Mouse (Mus musculus) v-Abl transformed pro-B cells (cell line): ENCODE measurements at regions not wholly inside any gene's neighbourhood (a gene's known extent, or its start where the extent isn't known, plus 50 kb on each side); places are given as distances from the start of the nearest gene placed in this dataset.

Source experiments
- in situ Hi-C, 2 experiments: fragments of 400-800 bp; cut with MboI; formaldehyde crosslinking; loops; one replicate each; pipeline ENCODE4 v1.15.1; 2025; ENCODE audit not compliant: unreplicated experiment in 2 of 2

DNA sequence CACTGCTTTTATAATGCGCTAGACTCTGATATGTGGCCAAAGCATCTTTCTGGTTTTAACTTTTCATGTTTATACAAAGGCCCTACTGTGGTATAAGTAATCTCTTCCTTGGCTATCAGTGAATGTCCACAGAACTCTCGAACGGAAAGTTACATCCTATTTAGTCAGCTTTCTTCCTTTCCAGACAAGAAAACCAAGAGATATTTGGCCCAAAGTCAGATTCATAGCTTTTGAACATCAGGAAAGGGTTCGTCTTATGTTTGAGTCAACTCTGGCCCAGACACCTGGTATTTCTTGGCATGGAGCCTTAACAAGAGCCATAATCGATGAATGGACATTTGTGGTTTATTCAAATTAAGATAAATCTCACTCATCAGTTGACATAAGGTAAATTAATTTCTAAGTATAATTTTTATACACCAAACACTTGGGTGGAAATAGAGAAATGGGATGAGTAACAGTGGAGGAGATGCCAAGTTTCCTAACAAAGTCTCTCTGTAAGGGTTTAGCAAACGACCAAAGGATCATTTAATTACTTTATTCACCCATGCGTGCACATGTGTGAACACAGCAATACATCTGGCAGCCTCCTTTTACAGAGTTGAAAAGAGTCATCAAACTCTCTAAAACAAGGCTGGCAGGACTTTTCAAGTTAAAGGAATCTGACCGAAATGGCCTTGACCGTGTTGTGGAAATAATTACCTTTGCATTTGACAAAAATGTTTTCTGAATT is 287.2 kb upstream of the Rbms1 start:
- in situ Hi-C loops: no loop called here

DNA sequence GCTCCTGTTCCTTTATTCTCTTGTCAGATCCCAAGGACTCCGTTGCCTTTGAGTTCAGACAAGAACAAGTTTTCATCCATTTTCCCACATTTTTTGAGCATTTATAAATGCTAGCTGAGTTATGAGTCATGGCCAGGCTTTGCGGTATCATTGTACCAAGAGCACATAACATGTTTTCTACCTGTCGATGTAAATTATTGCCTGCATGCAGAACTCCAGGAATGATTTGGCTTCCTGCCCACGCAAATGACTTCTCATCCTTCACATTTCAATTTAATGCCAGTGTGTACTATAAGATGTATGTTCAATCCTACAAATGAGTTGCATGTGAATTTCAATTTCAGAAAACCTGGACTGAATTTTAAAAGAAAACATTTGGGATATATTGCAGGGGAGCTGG is 285.0 kb upstream of the Rbms1 start:
- in situ Hi-C loops: no loop called here

DNA sequence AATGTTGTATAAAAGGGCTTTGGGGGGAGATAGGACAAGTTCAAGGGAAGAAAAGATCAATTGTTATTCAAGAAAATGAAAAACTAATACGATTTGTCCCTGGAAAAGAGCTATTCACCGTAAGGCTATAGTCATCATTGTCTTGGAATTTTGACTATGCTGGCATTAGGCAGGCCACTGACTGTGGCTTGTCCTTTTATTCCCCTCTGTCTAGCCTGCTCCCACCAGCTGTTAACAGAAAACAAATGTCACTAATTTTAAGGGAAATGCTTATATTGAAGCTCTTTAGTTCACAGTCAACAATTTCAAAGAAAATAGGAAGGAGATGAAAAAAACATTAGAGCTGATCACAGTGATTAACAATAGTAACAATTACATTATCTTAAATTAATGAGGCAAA is 284.3 kb upstream of the Rbms1 start:
- in situ Hi-C loops: no loop called here

DNA sequence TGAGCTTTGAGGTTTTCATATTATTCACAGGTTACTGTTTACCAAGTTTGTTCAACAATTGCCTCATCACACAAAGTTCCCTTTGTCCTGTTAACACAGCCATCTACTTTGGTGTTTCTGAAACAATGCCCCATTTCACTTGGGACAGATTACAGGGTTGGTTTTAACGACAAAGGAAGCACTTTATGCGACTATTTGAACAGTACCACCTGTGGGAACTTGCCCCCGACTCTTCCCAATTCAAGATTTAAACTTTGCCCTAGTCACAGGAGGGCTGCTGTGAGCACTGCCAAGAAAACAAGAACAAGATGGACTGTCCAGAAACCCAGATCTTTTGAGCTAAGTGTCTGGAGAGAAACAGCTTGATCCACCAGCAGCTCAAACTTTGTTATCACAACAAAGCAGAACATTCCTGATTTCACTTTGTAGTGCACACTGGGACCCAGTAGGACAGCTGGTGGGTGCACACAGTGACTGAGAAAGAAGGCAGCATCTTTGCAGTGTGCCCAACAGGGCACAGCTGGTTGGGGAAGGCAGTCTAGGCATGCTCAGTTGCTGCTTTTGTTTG is 283.8 kb upstream of the Rbms1 start:
- in situ Hi-C loops: no loop called here

DNA sequence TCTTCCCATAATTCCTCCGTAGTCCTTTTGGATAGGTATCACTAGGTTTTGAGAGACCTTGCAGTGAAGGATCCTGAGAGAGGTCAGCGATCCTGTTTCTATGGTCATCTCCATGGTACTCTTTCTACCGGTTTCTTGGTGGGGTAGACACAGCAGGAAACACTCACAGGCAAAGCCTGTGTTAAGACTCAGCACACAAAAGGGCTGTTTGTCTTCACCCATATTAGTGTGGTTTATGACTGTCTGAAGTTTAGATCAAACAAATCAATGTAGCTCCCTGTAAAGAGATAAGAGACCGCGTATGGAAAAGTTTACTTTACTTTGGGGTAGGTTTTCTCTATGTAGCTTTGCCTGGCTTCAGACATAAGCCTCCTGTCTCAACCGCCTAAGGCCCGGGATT is 282.5 kb upstream of the Rbms1 start:
- in situ Hi-C loops: no loop called here

DNA sequence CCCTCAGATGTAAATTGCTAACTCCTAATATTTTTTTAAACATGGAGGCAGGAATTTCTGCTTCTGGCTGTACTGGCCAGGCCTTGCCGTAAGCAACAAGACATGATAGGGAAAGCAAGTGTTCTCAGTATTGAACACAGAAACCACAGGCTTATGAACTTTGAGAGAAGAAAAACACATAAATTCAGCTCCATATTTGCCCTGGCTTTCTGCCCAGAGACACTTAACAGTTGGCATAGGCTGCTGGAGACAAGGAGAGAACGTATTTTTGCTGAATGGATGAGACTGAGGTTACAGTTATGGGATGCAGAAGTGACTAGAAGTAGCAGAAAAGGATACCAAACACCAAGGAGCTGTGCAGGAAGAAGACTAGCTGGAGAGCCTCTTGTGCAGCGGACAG is 258.7 kb upstream of the Rbms1 start:
- in situ Hi-C loops: no loop called here

DNA sequence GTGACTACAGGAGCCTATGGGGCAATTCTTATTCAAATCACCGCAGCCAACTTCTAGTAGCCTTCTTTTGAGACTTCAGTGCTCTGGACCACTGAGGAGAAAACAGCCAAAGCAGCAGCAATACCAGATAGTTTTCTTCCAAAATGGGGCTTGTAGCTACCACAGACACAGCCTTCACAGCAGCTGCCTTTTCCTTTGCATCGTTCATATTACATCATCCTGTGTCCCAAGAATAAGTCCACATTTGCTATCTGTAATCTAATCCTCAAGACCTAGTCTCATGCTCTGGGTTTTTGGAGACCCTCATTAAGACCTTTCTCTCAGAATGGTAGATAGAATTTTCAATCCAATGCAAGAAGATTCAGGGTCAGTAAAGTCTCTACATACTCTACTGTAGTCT is 258.2 kb upstream of the Rbms1 start:
- in situ Hi-C loops: no loop called here

DNA sequence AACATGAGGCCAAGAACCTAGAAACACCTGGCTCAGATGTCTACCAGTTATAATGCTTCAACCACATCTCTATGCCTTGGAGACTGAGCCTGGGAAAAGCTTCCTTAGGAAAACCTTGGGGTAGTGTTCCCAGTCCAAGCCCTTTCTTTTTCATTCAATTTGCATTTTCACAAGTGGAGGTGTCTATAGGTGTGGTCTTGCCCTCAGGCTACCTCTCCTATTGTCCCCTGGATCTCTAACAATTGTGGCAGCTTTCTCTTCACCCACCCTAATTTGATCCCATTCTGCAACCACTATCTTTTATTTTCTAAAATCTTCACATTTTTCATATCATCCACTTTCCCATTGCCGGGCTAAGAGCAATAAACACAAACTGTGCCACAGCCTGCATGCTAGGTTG is 251.0 kb upstream of the Rbms1 start:
- in situ Hi-C loops: no loop called here

DNA sequence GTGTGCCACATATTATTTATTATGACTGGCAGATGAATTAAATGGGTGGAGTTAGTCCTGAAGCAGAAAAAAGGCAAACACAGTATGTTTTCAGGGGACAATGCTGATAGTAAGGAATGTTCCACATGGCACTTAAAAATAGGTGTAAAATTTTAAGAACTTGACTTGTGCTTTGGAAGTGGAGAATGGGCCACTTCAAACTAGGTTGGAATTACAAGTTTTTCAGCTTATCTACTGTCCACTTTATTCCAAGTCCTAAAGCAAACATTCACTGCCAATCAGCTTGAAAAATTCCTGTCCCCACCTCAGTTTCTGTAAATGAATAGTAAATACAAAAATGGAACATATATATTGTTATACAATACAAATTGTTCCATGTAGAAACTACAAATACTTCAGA is 238.4 kb upstream of the Rbms1 start:
- in situ Hi-C loops: no loop called here

DNA sequence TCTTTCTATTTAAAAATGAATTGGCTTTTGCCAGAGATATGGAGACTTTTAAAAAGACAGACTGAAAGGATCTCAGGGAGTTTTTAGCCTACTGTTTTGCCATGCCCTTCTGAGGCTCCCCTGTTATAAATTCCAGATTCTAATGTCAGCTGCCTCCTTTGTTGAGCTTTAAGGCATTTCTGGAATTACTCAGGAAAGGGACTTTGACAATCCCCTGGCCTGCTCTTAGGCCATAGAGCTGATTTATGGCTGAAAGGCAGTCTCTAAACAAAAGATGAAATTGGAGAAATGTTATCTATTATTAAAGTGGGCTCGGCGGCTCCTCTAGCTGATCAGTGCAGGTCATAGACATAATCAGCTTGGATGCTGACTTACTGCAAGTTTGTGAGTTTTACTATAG is 231.0 kb upstream of the Rbms1 start:
- in situ Hi-C loops: no loop called here

DNA sequence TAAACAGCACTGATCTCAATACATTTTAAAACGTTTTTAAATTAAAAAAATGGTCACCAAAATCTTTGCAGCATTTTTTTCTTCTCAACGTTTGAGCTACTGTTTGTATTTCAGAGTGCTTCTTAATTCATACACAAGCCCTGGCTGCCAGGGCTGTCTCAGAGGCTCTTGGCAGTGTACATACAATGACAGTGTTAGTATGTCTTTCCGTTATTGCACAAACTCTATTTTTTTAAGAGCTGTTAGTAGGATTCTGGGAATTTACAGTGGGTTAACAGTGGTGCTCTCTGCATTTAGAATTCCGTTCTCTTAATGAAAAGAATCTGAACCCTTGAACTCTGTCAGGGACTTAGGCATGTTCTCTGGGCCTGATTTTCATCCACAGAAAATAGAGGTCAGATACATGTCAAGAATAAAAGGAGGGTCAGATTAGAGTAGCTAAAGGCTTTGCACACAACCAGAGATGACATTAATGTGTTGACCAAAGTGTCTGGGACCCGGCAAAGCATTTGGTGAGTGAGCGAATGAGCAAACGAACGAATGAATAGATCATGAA is 219.5 kb upstream of the Rbms1 start:
- in situ Hi-C loops: no loop called here

DNA sequence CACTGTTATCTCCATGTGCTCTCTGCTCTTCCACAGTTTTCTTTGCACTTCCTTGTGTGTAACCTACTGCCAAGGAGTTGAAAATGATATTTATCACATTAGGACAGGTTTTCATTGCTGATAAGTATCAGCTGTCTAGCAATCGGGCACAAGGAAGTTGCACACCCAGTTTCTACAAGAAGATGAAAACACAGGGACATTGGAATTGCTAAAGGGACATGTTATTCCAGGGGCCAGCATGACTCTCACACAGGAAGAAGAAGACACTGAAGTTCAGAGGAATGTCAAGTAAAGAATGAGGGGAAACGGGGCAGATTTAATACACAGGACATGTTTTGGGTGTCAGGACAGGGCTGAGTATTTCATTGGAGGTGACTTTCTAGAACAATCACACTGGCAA is 214.8 kb upstream of the Rbms1 start:
- in situ Hi-C loops: no loop called here

DNA sequence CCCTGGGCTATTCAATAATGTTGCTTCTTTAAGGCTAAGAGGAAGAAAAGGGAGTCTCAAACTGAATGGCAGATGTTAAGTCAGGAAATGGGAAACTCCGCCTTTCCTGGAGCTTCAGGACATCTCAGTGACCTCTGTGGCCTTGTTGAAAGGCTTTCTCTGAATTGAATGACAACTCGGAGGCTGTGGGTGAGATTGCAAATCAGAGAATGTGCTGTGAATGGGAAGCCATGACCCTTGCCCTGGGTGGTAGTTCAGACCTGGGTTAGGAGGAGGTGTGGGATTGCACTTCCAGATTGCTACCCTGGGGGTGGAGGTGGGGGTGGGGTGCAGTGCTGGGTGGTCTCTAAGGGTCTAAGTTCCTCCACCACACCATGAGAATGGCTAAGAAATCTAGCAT is 213.8 kb upstream of the Rbms1 start:
- in situ Hi-C loops: no loop called here

DNA sequence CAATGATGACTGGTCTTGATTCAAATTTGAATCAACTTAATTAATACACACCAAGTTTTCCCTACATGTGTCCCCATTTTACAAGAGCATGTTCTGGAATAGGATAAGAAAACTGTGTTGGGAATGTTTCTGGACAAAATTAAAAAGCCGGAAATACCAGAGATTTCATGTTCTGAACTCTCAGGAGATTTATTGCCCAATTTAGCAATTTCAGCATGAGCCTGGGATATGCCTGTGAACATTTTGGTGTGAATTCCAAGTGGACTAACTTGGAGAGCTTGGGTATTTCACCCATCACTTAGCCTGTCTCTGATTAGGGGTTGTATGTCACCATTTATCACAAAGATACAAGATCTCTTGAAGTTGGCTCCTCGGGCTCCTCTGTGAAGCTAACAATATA is 210.6 kb upstream of the Rbms1 start:
- in situ Hi-C loops: no loop called here

DNA sequence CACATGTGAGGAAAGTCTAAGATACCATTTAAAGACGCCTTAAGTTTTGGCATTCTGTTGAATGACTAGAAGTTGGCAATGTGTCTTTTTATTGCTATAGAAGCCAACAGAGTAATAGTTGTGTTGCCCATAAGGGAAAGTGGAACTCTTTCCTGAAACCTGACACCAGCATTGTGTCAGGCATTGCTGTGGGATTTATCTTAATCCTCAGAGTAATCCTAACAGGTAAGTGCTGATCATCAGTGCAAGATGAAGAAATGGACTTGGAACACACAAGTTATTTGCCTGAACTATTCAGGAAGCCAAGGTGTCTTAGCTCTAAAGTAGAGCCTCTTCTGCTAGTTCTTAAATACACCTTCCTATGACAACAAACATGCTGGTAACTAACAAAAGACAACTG is 198.3 kb upstream of the Rbms1 start:
- in situ Hi-C loops: no loop called here

DNA sequence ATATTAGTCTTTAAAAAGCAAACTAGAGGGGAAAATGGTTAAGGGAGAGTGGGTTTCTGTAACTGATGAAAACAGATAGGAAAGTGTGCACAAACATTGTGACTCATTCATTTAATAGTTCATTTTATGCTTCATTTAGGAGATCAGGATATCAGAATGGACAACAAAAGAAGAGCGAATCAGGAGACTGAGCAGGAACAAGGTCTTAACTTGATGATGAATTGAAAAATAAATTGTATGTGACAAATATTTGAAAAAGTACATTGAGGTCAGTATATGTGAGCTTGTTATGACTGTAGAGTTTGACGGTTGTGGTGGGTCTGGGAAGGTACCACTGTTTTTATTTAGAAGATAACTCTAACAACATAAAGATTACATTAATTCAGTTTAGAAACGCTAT is 196.8 kb upstream of the Rbms1 start:
- in situ Hi-C loops: no loop called here

DNA sequence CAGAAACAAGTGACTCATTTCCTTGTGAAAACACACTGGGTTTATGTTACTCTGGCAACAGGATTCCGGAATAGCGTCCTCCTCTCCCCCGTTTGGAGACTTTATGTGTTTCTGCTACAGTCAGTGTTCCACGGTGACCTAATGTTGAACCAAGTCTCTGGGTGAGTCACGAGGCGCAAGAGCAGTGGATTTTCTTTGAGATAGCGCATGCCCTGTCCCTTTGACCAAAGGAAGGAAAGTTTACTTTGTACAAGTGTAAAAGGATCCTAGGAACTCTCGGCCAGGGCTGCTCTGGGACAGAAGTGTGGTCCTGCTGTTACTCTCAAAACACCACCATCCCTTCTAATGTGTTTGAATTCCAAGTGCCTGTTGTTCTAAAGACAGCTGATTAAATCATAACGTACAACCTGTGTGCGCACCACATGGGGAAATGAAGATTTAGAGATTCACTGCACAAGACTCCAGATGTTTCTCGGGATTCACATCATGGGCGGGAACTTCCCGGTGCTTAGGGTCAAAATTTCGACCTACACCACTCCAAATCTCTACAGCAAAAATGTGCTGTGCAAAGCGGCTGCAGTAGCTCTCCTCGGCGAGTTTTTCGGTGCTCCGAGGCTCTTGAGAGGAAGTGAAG is 176.1 kb upstream of the Rbms1 start:
- in situ Hi-C loops: no loop called here

DNA sequence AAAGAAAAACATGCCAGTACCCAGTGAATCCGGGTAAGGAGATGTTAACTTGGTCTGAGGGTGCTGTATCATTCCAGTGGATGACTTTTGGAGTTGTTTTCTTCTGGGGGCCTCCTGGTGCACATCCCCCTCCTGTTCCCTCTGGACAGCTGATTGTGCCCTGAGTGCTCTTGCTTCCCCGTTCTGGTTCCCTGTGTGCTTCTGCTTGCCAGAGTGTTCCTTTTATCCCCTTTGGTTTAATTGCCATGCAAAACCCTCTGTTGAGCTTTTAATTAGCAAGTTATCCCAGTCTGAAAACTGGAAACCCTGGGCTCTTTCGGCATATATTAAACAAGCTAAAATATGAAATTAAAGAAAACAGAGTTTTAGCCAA is 175.6 kb upstream of the Rbms1 start:
- in situ Hi-C loops: no loop called here

DNA sequence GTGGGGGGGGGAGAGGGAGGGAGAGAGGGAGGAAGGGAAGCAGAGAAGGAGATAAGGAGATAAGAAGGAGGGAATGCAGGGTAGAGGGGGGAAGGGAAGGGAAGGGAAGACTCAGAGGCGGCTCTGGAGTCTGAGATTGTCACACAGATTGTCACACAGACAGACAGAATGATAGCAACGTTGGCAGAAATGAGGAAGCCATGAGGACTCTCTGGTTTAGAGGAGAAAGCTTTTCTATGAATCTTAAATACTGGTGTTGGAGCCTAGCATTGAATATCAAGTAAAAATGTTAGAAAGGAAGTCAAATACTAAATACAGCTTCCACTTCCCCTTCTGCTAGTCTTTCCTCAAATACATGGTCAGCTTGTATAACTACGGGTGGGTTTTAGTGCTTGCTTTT is 174.4 kb upstream of the Rbms1 start:
- in situ Hi-C loops: no loop called here

DNA sequence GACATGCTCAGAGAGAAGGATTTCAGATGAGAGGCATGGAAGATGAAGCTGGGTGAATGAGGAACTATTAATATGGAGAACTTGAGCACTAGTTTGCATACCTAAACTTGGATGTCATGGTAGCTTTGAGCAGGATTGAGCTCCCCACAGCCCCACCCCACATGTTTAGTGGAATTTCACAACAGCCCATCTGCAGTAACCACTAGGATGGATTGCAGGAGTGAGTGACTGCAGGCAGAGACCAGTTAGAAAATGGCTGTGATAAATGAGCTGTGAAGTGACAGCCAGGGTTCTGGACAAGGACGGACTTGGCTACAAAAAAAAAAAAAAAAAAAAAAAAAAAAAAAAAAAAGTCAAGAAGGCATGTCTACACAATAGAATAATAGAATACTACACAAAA is 173.9 kb upstream of the Rbms1 start:
- in situ Hi-C loops: no loop called here

DNA sequence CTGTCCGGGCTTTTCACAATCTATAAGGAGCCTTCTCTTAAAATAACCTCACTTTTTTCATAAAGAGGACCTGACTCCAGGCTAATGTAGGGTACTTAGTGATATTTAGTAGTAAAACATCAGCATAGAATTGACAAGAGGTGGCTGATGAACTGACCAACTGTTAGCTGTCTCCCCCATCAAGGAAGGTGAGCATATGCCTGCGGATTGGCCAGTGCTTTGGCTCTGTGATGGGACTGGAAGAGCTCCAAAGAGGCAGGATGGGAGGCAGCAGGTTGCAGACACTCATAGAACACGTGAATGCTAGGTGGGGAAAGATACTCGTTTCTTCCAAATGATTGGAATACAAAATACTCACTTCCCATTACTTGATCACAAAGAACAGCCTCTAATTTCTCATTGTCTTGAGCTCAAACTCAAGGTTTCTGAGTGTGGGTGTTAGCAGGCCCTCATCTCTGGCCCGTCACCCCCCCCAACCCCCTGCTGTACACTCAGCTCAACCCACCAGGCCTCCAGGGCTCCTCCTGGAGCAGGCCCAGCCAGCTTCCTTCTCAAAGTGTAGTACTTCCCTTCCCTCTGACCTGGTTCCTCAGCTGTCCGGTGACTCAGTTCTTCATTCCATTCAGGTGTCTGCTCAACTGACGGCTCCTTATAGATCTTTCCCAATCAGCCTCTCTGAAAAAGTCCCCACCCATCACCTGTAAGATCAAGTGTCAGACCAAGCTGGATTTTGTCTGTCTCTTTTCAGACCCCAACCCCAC is 160.2 kb upstream of the Rbms1 start:
- in situ Hi-C loops: no loop called here
